Mouse (Mus musculus) C2C12 (cell line): ENCODE results near the gene Efcab11. TPM values are rescaled to one million over a fixed set of nuclear protein-coding genes. Genes with fewer than 3 reads are reported as not detected.

Experiments used
- H3K27me3 ChIP-seq: one replicate; pipeline ENCODE4 v1.6.1; 2011; ENCODE audit not compliant: control insufficient read depth, insufficient read depth, insufficient read length
- H3K36me3 ChIP-seq: one replicate; pipeline ENCODE4 v1.6.1; 2011; ENCODE audit not compliant: control insufficient read depth, insufficient read depth
- H3K4me3 ChIP-seq: one replicate; pipeline ENCODE4 v1.5.1; 2011; ENCODE audit warnings: mild to moderate bottlenecking, control low read depth; ENCODE audit not compliant: poor library complexity, insufficient read depth, severe bottlenecking
- H3K79me2 ChIP-seq: one replicate; pipeline ENCODE4 v1.6.1; 2011; ENCODE audit not compliant: control insufficient read depth, insufficient read depth
- H3K79me3 ChIP-seq: one replicate; pipeline ENCODE4 v1.6.1; 2011; ENCODE audit warnings: low read depth, control low read depth
- H3ac ChIP-seq: one replicate; pipeline ENCODE3; 2011; ENCODE audit warnings: low read depth; ENCODE audit not compliant: control insufficient read depth, insufficient read length
- CEBPB ChIP-seq: IDR thresholded peaks from one replicate; pipeline ENCODE4 v1.6.1; 2011; ENCODE audit warnings: low read depth, mild to moderate bottlenecking, control low read depth, moderate library complexity
- CTCF ChIP-seq: IDR thresholded peaks from one replicate; pipeline ENCODE4 v1.5.1; 2011; ENCODE audit not compliant: control insufficient read depth, insufficient read depth, insufficient read length
- FOSL1 ChIP-seq: IDR thresholded peaks from one replicate; pipeline ENCODE4 v1.8.0; 2011; ENCODE audit warnings: mild to moderate bottlenecking, low read length; ENCODE audit not compliant: poor library complexity, insufficient read depth, severe bottlenecking
- MAX ChIP-seq: IDR thresholded peaks from one replicate; pipeline ENCODE4 v1.6.1; 2011; ENCODE audit warnings: mild to moderate bottlenecking, control low read depth
- MYOD1 ChIP-seq: IDR thresholded peaks from one replicate; pipeline ENCODE4 v1.6.1; 2011; ENCODE audit warnings: low read depth; ENCODE audit not compliant: control insufficient read depth, insufficient read length
- MYOG ChIP-seq: IDR thresholded peaks from one replicate; pipeline ENCODE4 v1.6.1; 2011; ENCODE audit not compliant: control insufficient read depth, insufficient read length; ENCODE audit errors: extremely low read depth
- USF1 ChIP-seq: IDR thresholded peaks from one replicate; pipeline ENCODE4 v1.6.1; 2011; ENCODE audit warnings: low read depth, mild to moderate bottlenecking, control low read depth, moderate library complexity
- polyA plus RNA-seq: library from polyadenylated mRNA; unstranded; fragments of >200 nt; fragmentation: generic; extraction: Trizol; gene quantifications from one replicate; pipeline ENCODE4 v1.2.1, GENCODE M21; 2012; ENCODE audit warnings: missing spikeins

The Efcab11 gene
- polyA plus RNA-seq, 1 experiment, result 4.7 TPM

- H3K79me3 ChIP-seq, result no peaks in the 10 kb centered on the region
- H3K79me2 ChIP-seq, result no peaks in the 10 kb centered on the region
- no peak overlapping the region for H3K4me3 ChIP-seq
- TF ChIP-seq CTCF, result no peak
- no peak for TF ChIP-seq MYOD1
- no peak for TF ChIP-seq MYOG
- no peak for TF ChIP-seq FOSL1
- no peak for TF ChIP-seq USF1
- no peak for TF ChIP-seq MAX
- no peak overlapping the region for H3ac ChIP-seq
- H3K36me3 ChIP-seq, result peaks cover 29% of the 10 kb centered on the region
- H3K27me3 ChIP-seq, result no peaks in the 10 kb centered on the region
Measured at GRCm38 (mm10) chr12:99902867-99903370, 18.7 kb upstream of the Efcab11 start.

GRCm38 (mm10) chr12:99901973-99902866 lies 18.0 kb upstream of the Efcab11 start:
- Histone ChIP-seq H3K79me2 (no peaks in the 10 kb centered on the region), H3K27me3 (no peaks in the 10 kb centered on the region), H3K36me3 (peaks cover 36% of the 10 kb centered on the region), H3K4me3 (no peak overlapping the region), H3ac (no peak overlapping the region), H3K79me3 (no peaks in the 10 kb centered on the region)
- no peak for TF ChIP-seq FOSL1
- TF ChIP-seq CTCF, result no peak

- no peaks in the 10 kb centered on the region for H3K79me3 ChIP-seq
- no peaks in the 10 kb centered on the region for H3K27me3 ChIP-seq
- no peak overlapping the region for H3ac ChIP-seq
- H3K79me2 ChIP-seq, result no peaks in the 10 kb centered on the region
- H3K4me3 ChIP-seq, result no peak overlapping the region
- H3K36me3 ChIP-seq, result peaks cover 34% of the 10 kb centered on the region
- no peak for TF ChIP-seq MYOG
- TF ChIP-seq FOSL1, result no peak
- TF ChIP-seq CTCF, result no peak
- no peak for TF ChIP-seq USF1
- TF ChIP-seq CEBPB, result no peak
- TF ChIP-seq MYOD1, result no peak
- TF ChIP-seq MAX, result no peak
Measured at GRCm38 (mm10) chr12:99899991-99900390, 15.8 kb upstream of the Efcab11 start.

- Histone ChIP-seq H3K4me3 (no peak overlapping the region), H3ac (no peak overlapping the region), H3K27me3 (no peaks in the 10 kb centered on the region), H3K36me3 (peaks cover 29% of the 10 kb centered on the region), H3K79me2 (no peaks in the 10 kb centered on the region), H3K79me3 (no peaks in the 10 kb centered on the region)
- no peak for TF ChIP-seq MAX
- no peak for TF ChIP-seq MYOG
- no peak for TF ChIP-seq FOSL1
- TF ChIP-seq USF1, result no peak
- TF ChIP-seq CTCF, result no peak
- no peak for TF ChIP-seq CEBPB
- TF ChIP-seq MYOD1, result no peak
Measured at GRCm38 (mm10) chr12:99898248-99898870, 14.1 kb upstream of the Efcab11 start.

GRCm38 (mm10) chr12:99897846-99898245 lies 13.6 kb upstream of the Efcab11 start:
- Histone ChIP-seq H3K4me3 (no peak overlapping the region), H3ac (no peak overlapping the region), H3K79me2 (no peaks in the 10 kb centered on the region), H3K27me3 (no peaks in the 10 kb centered on the region), H3K79me3 (no peaks in the 10 kb centered on the region), H3K36me3 (peaks cover 31% of the 10 kb centered on the region)
- no peak for TF ChIP-seq MAX
- TF ChIP-seq MYOG, result no peak
- TF ChIP-seq CEBPB, result no peak
- TF ChIP-seq USF1, result no peak
- no peak for TF ChIP-seq MYOD1
- no peak for TF ChIP-seq FOSL1
- no peak for TF ChIP-seq CTCF

GRCm38 (mm10) chr12:99885282-99885901 lies 1.2 kb upstream of the Efcab11 start:
- Histone ChIP-seq H3K79me3 (no peaks in the 10 kb centered on the region), H3K4me3 (peak overlapping the region; percentile 67), H3ac (peak overlapping the region; percentile 73), H3K36me3 (no peaks in the 10 kb centered on the region), H3K79me2 (peaks cover 10% of the 10 kb centered on the region), H3K27me3 (no peaks in the 10 kb centered on the region)
- TF ChIP-seq CTCF, result no peak
- TF ChIP-seq MYOD1, result no peak
- TF ChIP-seq MYOG, result no peak
- TF ChIP-seq MAX, result no peak
- no peak for TF ChIP-seq USF1
- TF ChIP-seq FOSL1, result no peak
- no peak for TF ChIP-seq CEBPB
